Mouse (Mus musculus): ENCODE results near the gene Olfr782. TPM values are rescaled to one million over a fixed set of nuclear protein-coding genes. Genes with fewer than 3 reads are reported as not detected.
"Not testable (repeated sequence)": the region's sequence is repeated elsewhere in the genome, so short reads cannot be mapped to it uniquely, and the experiment has no call there.

Gene Olfr782
- total RNA-seq (2017) = not detected in 2 replicates

DNA sequence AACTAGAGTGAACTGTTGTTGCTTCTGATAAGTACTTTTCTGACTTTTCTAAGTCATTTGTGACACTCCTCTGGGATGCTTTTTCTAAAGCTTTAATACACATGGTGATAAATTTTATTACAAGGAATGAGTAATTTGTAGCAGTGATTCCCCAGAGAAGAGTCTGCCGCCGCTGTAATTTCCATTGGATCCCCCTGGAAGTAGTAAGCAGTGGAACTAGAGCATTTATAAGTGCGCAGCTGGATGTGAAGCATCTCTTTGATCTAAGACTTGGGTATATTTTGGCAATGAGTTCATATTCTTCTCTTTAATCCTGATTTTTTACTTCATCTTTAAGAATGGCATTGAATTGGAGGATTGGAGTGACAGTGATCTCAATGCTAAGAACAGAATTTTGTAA, at the start of gene Olfr782:
Gene Olfr782 (plus strand): TSS at position 301 of the 400 bp plus-strand sequence.
- no peak for ATAC-seq (replicated peaks in 1 of 2; ENCODE audit: insufficient read depth in 1 of 2, low FRiP score in 2 of 2, low TSS enrichment in 1 of 2, low read depth in 1 of 2, poor library complexity in 2 of 2, severe bottlenecking in 2 of 2)

GRCm38 (mm10) chr10:129312973-129313372, 35.7 kb upstream of the Olfr782 start:
- not testable (repeated sequence) for ATAC-seq (replicated peaks in 1 of 2; ENCODE audit: insufficient read depth in 1 of 2, low FRiP score in 2 of 2, low TSS enrichment in 1 of 2, low read depth in 1 of 2, poor library complexity in 2 of 2, severe bottlenecking in 2 of 2)

- not testable (repeated sequence) for ATAC-seq (replicated peaks in 1 of 2; ENCODE audit: insufficient read depth in 1 of 2, low FRiP score in 2 of 2, low TSS enrichment in 1 of 2, low read depth in 1 of 2, poor library complexity in 2 of 2, severe bottlenecking in 2 of 2)
These were observed 35.1 kb upstream of the Olfr782 start for GRCm38 (mm10) chr10:129313521-129313920.

DNA sequence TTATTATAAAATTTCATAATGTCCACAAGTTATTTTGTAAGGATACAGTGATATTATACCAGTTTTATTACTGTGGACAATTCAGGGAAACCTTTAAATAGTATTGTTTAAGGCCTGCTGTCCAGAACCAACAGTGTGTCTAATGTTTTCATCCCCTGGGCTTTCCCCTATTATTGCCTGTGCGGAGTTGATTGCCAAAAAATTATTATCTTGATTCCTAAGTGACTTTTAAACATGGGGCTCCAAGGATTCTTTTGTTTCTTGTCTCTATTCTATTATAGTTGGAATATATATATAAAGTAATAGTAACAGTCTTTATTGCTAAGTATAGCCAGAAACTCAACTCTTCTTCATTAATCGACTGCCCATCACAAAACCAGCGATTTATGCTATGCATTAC, 30.8 kb upstream of the Olfr782 start, which contains the start of gene Olfr780:
Gene Olfr780 (plus strand): TSS at position 301 of the 400 bp plus-strand sequence.
- no peak for ATAC-seq (replicated peaks in 1 of 2; ENCODE audit: insufficient read depth in 1 of 2, low FRiP score in 2 of 2, low TSS enrichment in 1 of 2, low read depth in 1 of 2, poor library complexity in 2 of 2, severe bottlenecking in 2 of 2)

DNA sequence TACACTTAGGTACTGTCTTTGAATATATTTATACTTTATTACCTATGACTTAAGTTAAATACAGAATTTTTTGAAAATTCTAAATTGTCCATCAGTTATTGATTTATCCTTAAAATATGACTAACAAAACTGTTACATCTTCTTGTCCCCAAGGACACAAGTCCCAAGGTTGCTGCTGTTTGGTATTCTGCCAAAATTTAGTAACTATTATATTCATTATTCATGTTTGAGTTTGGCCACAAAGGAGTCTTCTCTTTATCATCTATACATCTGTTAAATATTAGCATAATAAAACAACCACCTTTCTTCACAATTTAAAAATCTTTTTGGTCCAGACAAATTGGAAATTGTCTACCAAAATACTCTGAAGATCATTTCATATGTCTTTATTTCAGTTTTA, 20.1 kb upstream of the Olfr782 start, which contains the start of gene Olfr781:
Gene Olfr781 (plus strand): TSS at position 301 of the 400 bp plus-strand sequence.
- no peak for ATAC-seq (replicated peaks in 1 of 2; ENCODE audit: insufficient read depth in 1 of 2, low FRiP score in 2 of 2, low TSS enrichment in 1 of 2, low read depth in 1 of 2, poor library complexity in 2 of 2, severe bottlenecking in 2 of 2)

GRCm38 (mm10) chr10:129352475-129352874, 3.8 kb downstream of the Olfr782 start:
- not testable (repeated sequence) for ATAC-seq (replicated peaks in 1 of 2; ENCODE audit: insufficient read depth in 1 of 2, low FRiP score in 2 of 2, low TSS enrichment in 1 of 2, low read depth in 1 of 2, poor library complexity in 2 of 2, severe bottlenecking in 2 of 2)

GRCm38 (mm10) chr10:129356496-129356895, 7.8 kb downstream of the Olfr782 start:
- ATAC-seq (replicated peaks in 1 of 2; ENCODE audit: insufficient read depth in 1 of 2, low FRiP score in 2 of 2, low TSS enrichment in 1 of 2, low read depth in 1 of 2, poor library complexity in 2 of 2, severe bottlenecking in 2 of 2) = not testable (repeated sequence)

- ATAC-seq (replicated peaks in 1 of 2; ENCODE audit: insufficient read depth in 1 of 2, low FRiP score in 2 of 2, low TSS enrichment in 1 of 2, low read depth in 1 of 2, poor library complexity in 2 of 2, severe bottlenecking in 2 of 2) = no peak
These were observed 8.7 kb downstream of the Olfr782 start for GRCm38 (mm10) chr10:129357307-129357706.

- ATAC-seq (replicated peaks in 1 of 2; ENCODE audit: insufficient read depth in 1 of 2, low FRiP score in 2 of 2, low TSS enrichment in 1 of 2, low read depth in 1 of 2, poor library complexity in 2 of 2, severe bottlenecking in 2 of 2) = not testable (repeated sequence)
These were observed 25.4 kb downstream of the Olfr782 start for GRCm38 (mm10) chr10:129374051-129374450.

- no peak for ATAC-seq (replicated peaks in 1 of 2; ENCODE audit: insufficient read depth in 1 of 2, low FRiP score in 2 of 2, low TSS enrichment in 1 of 2, low read depth in 1 of 2, poor library complexity in 2 of 2, severe bottlenecking in 2 of 2)
These were observed 35.1 kb downstream of the Olfr782 start, which contains the start of gene Olfr784 for GRCm38 (mm10) chr10:129383783-129384182. Gene Olfr784, plus strand, starts transcription at chr10:129384083.

DNA sequence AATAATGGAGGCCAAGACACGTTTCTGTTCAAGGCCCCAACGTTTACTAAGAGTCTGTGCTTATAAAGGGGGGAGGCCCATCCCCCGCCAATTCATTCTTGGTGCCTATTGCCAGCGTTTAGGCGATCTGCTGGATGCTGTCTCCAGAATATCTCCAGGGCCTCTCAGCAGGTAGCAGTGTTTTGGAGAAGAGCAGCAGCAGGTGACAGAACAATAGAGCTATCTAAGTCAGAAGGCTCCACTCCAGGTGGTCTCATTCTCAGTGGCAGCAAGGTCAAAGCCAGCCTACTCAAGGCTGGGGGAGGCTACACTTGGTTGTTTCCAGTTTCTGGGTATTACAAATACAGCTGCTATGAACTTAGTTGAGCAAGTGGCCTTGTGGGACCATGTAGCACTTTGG, 52.2 kb downstream of the Olfr782 start:
- no peak for ATAC-seq (replicated peaks in 1 of 2; ENCODE audit: insufficient read depth in 1 of 2, low FRiP score in 2 of 2, low TSS enrichment in 1 of 2, low read depth in 1 of 2, poor library complexity in 2 of 2, severe bottlenecking in 2 of 2)

Other genes with a start within 250 kb of the Olfr782 start
- not detected in 2 replicates for gene Olfr768, start 249.5 kb upstream of the Olfr782 start, total RNA-seq (2017)
- not detected in 2 replicates for gene Olfr769, start 231.0 kb upstream of the Olfr782 start, total RNA-seq (2017)
- not detected in 2 replicates for gene Olfr770, start 209.9 kb upstream of the Olfr782 start, total RNA-seq (2017)
- not detected in 2 replicates for gene Olfr771, start 184.1 kb upstream of the Olfr782 start, total RNA-seq (2017)
- not detected in 2 replicates for gene Olfr772, start 170.9 kb upstream of the Olfr782 start, total RNA-seq (2017)
- not detected in 2 replicates for gene Olfr773, start 161.4 kb upstream of the Olfr782 start, total RNA-seq (2017)
- not detected in 2 replicates for gene Olfr774, start 112.6 kb upstream of the Olfr782 start, total RNA-seq (2017)
- gene Olfr775, start 100.4 kb upstream of the Olfr782 start, total RNA-seq (2017) = not detected in 2 replicates
- not detected in 2 replicates for gene Olfr776, start 89.7 kb upstream of the Olfr782 start, total RNA-seq (2017)
- gene Olfr777, start 77.4 kb upstream of the Olfr782 start, total RNA-seq (2017) = not detected in 2 replicates
- not detected in 2 replicates for gene Olfr780, start 30.7 kb upstream of the Olfr782 start, total RNA-seq (2017)
- not detected in 2 replicates for gene Olfr781, start 20.0 kb upstream of the Olfr782 start, total RNA-seq (2017)
- not detected in 2 replicates for gene Olfr784, start 35.2 kb downstream of the Olfr782 start, total RNA-seq (2017)
- not detected in 2 replicates for gene Olfr785, start 56.6 kb downstream of the Olfr782 start, total RNA-seq (2017)
- gene Olfr786, start 78.5 kb downstream of the Olfr782 start, total RNA-seq (2017) = not detected in 2 replicates
- not detected in 2 replicates for gene Olfr787, start 113.0 kb downstream of the Olfr782 start, total RNA-seq (2017)
- gene Olfr788, start 122.1 kb downstream of the Olfr782 start, total RNA-seq (2017) = not detected in 2 replicates
- gene Olfr789, start 135.9 kb downstream of the Olfr782 start, total RNA-seq (2017) = not detected in 2 replicates
- not detected in 2 replicates for gene Olfr790, start 149.6 kb downstream of the Olfr782 start, total RNA-seq (2017)
- not detected in 2 replicates for gene Olfr791, start 172.9 kb downstream of the Olfr782 start, total RNA-seq (2017)
- gene Olfr792, start 190.3 kb downstream of the Olfr782 start, total RNA-seq (2017) = not detected in 2 replicates
- gene Olfr794, start 218.8 kb downstream of the Olfr782 start, total RNA-seq (2017) = not detected in 2 replicates

All from hematopoietic stem cell, adult 5-6 weeks (primary cell).